Mouse (Mus musculus): ENCODE results near the gene Akap8l.

Akap8l gene

DNA sequence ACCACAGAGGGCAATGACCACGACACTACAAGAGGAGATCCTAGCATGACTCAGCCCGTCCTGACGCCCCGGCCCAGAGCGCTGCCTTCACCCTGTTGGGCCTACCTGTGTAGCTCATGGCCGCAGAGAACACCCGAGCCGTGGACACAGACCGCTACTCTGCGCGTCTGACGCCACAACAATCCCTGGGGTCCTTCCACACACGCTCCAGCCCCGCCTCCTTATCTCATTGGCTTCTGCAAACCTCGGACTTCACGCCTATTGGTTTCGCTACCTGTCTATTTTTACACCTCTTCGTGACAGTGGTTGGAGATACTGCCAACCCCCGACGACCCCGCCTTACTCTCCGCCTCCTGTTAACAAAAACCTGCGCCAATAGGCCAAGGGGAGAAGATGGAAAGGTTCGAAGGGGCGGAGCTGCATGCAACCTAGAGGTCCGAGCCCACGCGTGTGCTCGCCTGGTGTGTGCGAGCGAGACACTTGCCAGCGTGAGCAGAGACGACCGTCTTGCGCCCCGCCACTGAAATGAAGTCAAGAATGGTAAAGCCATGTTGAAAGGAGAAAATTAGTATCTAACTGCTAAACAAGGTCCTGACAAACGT, at the start of gene Akap8l:
TSS of gene Akap8l (minus strand) at position 226 of the 602 bp plus-strand sequence.
- DNase-seq (ENCODE audit: low read depth, low spot score), result peak; percentile 96

DNA sequence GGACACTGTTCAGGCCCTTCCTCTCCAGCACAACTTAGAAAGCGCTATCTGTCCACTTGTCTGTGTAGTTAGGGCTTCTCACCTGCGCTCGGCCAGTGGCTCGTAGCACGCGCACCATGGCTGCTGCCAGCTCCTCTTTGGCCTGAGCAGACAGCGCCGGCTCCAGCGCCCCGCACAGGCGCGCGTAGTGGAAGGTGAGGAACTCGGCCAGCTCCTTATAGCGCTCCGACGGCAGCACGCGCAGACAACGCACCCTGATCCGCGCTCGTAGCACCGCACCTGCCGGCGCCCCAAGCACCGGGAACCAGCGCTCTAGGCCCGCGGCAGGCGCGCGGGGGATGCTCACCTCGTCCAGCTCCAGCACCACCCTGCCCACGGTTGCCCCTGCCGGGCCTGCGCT, 45.9 kb upstream of the Akap8l start:
- no peak for DNase-seq (ENCODE audit: low read depth, low spot score)

DNA sequence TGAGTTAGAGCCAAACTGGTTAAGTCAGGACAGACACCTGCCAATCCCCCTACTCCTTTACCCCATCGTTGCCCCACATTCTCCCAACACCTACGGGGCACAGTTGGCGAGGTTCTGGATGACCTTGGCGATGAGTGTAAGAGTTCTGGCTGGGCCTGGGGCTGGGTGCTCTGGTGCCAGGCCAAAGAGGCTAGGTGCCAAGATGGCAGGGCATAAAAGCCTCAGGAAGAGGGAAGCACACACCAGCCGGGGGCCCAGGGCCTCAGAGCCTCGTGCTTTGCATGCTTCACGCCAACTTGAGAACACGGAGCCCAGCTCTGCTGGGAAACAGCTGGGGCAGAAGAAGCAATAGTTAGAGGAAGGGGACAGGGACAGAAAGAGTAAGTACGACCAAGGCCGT, 43.5 kb upstream of the Akap8l start:
- DNase-seq (ENCODE audit: low read depth, low spot score), result no peak

DNA sequence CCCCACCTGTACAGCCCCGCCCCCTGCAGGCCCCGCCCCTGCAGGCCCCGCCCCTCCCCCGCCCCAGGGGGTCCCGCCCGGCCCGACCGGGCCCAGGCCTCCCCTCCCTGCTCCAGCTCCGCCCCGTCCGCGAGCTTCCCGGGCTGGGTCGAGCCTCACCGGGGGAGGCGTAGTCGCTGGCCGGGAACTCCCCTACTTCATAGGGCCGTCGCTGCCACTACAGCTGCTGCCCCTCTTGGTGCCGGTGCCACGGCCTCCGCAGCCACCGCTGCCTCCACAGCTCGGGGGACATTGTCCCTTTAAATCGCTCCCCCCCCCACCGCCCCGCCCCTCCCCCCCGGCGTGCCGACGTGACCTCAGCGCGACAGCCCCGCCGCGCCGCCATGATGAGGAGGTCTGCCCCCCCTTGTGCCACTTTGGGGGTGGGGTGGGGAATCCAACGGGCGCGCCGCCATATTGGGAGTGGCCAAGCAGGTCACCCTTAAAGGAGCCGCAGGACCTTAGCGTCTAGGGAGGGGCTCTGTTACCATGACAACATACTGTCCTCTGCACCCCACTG, 38.8 kb upstream of the Akap8l start, which contains the start of gene Wiz:
TSS of gene Wiz (minus strand) at position 339 of the 559 bp plus-strand sequence.
- DNase-seq (ENCODE audit: low read depth, low spot score), result peak; percentile 89

DNA sequence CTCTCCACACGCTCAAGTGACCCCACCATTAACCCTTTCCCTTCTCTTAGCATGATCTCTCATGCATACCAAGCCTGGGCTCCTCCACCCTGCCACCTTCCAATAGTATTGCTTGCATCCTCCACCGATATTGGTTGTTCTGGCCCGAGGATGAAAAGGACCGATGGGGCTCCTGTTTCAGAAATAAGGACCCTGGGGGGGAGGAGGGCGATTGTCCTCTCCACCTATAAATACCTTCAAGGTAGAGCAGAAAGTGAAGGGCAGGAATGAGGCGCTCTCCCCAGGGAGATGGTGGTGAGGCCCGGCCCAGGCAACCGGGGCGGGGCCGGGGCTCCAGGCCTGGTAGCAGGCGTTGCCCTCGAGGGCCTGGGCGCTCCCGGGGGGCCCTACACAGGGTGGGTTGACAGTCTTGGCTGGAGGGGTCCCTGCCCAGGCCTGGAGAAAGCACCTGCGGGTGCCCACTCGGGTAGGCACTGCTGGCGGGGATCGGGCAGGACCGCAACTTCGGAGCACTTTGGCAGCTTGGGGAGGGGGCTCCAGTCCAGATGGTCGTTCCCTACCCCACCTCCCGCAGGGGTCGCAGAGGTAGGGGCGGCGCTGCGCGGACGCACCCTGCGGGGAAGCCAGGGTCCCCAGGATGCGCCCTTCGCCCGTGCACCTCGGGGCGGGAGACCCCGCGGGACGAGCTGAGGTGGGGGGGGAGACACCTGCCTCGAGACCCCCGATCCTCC, 38.1 kb upstream of the Akap8l start:
- DNase-seq (ENCODE audit: low read depth, low spot score), result no peak

DNA sequence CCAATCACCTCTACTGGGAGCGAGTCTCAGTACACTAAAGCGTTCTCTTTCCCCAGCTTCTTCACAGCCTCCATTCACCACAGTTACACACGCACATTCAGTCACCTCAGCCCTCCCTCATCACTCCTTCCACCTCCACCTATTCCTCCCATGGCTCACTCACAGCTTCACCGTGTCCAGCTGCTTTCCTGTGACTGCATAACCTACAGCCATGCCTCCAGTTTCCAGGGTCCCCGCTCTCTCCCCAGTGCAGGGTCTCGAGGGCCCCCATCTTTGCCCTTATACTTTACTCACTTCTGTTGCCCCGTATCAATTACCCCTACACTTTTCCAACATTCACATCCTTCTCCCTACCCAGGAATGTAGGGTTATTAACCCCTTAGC, 37.6 kb upstream of the Akap8l start:
- DNase-seq (ENCODE audit: low read depth, low spot score), result no peak

DNA sequence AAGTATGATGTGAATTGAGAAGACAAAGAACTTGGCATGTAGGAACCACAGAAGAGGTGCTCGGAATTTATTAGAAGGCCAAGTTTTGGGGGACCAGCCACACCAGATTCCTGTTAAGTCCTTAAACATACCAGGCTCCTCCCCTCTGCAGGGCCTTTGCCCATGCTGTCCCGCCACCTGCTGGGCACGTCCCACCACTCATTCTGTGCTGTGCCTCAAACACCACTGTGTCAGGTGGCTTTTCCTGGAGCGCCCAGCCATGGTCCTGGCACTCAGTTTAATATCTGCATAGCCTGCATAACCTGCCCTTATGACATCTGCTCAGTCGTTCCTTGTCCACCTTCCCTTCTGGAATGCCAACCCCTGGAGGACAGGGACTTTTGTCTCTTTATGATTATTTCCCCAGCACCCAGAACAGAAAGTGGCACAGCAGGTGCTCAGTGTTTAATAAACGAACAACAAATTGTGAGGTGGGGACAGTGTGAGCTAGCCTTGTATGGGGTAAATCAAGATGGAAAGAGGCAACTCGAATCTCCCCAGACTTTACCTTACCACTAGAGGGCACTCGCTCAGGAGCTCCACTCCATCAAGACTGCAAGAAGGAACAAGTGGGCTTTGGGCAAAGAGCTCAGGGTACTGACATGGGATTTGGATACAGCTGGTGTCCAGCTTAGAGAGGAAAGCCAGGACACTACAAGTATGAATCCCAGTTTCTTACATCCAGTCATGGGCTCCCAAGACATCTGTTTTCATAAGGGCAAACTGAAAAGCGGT, 36.4 kb upstream of the Akap8l start:
- DNase-seq (ENCODE audit: low read depth, low spot score), result no peak

DNA sequence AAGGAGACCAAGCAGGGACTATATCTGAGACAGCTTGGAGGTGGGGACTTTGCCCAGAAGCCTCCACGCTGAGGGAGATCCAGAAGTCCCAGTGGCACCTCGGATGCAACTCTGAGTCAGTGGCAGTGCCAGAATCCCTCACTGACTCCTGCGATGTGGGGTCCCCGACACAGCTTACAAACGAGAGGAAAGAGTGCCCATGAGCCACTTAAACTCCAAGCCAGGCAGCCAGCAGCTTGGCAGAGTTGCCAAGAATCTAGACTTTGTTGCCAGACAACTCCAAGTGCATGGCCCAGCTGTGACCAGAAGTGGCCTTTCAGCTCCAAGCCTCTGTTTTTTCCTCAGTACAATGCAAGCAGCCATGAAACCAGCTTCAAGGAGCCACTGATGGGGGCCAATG, 33.3 kb upstream of the Akap8l start:
- no peak for DNase-seq (ENCODE audit: low read depth, low spot score)

DNA sequence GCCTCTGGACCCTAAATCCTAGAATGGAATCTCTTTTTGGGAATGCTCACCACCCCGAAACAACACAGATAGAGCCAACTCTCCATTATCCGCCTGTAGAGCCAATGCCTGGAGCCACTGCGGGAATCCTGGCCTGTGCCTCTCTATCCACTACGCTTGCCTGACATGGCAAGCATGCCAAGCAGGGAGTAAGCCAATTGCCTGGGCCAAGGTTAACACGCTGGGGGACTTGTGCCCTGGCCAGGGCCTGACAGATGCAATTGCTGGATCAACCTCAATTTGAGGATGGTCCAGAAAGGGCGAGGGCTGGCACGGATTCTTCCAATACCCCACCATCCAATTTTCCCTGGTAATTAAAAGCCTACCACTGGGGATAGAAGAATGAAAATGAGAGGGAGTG, 32.2 kb upstream of the Akap8l start:
- no peak for DNase-seq (ENCODE audit: low read depth, low spot score)

DNA sequence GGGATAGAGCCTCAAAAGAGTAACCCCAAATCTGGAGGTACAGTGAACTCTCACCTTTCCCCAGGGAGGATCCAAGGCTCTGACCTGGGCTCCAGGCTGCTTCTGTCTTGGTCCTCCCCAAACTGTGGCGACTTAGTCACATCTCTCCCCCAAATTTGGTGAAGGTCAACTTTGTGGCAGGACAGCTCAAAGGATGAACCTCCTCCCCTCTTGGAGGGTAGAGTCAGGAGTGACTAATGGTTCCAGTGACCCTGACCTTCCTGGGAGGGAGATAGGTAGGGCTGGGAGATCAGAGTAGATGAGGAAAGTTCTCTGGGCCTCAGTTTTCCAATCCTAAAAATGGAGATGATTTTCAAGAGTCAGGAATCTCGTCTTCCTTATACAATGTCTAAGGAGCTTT, 28.4 kb upstream of the Akap8l start:
- no peak for DNase-seq (ENCODE audit: low read depth, low spot score)

DNA sequence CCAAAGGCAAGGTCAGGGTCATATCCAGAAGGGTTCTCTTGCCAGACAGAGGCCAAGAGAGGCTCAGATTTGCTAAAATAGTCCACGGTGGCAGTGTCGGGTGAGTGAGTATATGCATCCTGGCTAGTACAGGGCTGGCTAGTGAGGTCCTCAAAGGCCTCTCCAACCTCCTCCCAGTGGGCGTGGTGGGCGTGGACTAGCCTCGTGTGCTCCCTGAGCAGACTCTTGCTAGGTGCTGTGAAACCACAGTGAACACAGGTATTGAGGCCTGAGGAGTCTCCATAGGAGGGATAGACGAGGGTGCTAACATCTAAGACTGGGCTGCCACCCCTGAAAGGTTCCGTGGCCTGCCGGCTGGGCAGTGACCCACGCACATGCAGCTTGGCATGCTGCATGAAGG, 26.7 kb upstream of the Akap8l start:
- DNase-seq (ENCODE audit: low read depth, low spot score), result no peak

DNA sequence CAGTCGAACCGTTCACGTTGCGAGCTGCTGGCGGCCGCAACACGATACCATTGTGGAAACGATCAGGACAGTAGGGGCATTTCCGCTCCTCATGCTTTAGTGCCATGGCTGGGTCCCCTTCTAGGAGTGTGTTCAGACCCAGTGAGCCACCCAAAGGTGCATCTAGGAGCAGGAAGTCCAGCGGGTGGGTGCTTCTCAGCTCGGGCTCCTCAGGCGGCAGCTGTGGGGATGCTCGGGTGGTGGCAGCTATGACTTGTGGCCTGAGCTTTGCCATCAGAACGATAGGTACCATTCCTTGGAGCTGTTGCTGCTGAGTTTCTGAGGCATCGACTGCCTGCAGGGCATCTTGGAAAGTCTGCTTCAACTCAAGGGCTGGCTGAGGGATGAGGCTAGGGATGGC, 26.1 kb upstream of the Akap8l start:
- DNase-seq (ENCODE audit: low read depth, low spot score), result no peak

DNA sequence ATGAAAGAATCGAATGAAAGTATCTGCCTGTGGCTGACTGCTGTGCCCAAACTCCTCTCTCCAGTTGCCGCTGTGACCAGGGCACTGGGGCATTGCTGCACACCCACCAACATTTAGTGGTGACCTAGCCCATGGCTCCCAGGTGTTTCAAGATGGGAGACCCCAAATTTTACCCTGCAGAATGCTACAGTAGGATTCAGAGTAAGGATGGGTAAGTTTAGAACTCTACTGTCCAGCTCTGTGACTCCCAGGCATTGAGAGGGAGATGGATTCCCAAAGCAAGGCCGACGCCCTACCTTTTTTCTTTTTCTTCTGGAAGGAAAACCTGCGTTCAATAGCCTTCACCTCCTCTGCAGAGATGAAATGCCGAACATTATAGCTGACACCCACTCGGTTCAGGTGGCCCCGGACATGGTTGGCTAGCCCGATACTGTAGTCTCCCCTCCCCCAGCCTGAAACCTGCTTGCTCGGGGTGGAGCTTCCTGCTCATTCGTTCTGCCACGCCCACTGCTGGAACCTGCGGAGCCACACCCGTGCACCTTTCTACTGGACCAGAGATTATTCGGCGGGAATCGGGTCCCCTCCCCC, 18.7 kb upstream of the Akap8l start:
- DNase-seq (ENCODE audit: low read depth, low spot score), result no peak

DNA sequence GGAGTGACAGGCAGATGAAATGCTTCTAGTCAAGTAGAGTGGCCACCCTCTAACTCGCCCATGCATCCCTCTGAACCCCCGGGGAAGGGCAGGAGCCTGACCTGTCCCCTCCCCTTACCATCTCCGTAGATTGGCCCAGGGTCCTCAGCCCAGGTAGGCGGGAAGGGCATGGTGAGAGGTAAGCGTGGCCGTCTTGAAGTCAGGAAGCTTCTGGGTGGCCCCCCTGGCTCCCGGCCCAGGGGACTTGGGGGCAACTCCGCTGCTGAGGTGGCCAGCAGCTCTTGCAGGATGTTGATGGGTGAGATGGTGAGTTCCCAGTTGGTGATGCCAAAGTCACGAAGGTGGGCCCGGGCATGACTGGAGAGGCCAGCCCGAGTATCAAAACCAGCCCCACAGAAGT, 17.3 kb upstream of the Akap8l start:
- DNase-seq (ENCODE audit: low read depth, low spot score), result no peak

DNA sequence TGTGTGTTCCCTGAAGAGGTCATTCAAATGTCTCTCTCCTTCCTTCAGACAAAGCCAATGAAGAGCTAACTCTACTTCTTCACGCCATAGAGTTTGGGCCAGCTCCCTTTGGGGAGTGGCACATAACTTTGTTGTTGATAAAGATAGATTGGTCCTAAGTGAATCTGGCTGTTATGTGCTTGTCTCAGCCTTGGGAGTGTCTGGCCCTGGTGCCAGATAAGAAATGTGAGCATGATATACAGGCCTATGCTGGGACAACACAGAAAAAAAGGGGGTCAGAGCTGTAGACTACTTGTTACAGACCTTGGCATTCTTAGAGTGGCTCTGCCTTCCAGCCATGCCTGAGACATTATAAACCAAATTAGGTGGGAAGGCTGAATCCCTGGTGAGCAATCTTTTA, 14.9 kb upstream of the Akap8l start:
- DNase-seq (ENCODE audit: low read depth, low spot score), result no peak

DNA sequence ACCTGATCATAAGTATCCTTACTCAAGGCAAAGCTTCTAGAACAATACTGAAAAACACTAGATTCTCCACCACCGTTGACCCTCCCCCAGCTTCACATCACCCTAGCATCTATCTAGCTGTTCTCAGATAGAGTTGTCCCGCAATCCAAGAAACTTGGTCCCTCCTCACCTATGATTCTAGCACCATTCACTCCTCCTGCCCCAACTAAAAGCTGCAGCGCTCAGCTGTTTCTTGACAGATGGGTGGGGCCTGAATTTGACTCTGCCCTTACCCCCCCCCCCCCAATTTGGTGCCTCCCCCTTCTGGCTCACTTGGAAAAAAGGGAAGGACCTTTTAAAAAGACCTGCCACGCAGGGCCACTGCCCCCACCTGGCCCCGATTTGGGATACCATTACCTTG, 14.4 kb upstream of the Akap8l start:
- no peak for DNase-seq (ENCODE audit: low read depth, low spot score)

DNA sequence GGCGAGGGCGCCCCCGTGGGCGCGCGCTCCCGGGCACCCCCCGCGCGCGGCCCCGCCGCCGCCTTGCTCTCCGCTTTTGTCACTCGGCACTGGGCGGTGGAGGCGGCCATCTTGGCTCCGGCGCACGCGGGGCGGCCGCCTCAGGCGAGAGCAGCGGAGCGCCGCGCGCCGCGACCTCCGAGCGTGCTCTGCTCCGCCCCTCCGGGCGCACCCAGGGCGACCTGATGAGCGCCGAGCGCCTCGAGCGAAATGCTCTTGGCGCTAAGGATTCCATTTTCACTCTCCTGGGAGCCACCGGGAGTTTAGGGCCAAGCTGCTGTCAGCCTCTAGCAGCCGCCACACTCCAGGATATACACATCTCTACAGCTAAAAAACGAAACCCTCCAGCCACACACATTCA, 13.9 kb upstream of the Akap8l start:
- DNase-seq (ENCODE audit: low read depth, low spot score), result peak; percentile 81

DNA sequence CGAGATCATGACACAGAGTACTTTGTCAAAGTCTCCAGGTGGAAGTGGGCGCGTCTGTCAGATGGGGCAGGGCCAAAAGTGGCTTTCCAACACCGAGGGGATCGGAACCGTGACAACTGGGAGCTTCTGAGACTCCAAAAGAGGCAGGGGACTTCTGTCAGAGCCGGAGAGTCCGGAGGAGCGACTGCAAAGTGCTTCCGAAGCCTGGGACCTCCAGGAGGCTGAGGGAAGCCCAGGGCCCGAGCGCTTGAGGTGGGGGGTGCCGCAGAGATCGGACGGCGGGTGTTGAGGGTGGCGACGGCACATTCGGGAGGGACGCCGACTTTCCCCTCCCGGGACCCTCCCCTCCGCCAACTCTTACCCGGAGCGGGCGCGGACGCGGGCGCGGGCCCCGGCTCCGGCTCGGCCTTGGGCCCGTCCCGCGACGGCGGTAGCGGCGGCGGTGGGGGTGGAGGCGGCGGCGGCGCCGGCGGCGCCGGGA, 13.5 kb upstream of the Akap8l start:
- no peak for DNase-seq (ENCODE audit: low read depth, low spot score)

DNA sequence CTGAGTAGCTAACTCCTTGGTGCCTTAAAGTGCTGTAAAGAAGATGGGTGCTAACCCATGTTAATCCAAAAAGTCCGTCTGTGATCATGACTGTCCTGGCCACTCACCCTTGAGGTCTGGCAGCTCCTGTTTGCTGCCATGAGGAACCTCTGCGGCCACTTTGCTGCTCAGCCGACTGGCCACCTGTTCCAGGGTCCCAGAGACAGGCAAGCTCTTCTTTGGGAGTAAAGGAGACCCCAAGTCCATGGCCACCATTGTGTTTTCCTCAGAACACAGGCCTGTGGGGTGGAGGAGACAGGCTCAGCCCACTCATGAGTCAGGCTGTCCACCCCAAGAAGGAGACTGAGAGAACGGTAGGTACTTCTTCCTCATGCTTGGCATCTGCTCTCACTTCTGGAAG, 12.3 kb upstream of the Akap8l start:
- DNase-seq (ENCODE audit: low read depth, low spot score), result no peak

DNA sequence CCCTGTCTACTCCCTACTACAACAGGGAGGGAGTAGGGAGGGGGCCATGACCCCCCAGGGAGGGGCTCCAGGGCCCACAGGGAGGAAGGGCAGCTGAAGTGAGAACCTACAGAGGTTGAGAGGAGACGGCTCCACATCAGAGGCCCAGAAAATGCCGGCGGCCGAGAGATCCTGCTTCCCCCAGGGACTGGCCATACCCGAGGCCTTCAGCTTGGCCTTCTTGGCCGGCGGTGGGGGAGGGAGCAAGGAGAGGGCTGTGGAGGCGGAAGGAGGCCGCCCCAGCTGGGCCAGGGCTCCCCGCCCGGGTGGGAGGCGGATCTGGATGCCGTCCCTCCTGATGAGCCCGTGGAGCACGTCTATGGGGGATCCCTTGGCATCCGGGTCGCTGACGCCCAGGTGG, 9.5 kb upstream of the Akap8l start:
- no peak for DNase-seq (ENCODE audit: low read depth, low spot score)

DNA sequence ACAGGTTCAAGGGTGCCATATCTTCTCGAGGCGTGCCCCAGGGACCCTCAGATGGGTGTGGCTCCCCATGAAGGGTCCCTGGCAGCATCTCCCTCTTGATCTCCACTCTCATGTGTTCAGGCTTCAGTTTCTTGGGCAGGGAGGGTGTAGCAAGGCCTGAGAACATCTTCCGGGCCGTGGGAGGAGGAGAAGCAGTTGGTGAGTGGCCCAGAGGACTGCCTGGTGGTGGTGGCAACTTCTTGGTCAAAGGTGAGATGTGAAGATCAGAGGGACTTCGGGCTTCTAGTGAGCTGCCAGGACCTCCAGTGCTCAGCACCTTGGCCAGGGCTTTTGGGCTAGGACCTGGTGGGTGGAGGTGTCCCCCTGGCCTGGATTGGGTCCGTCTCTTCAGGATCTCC, 8.5 kb upstream of the Akap8l start:
- no peak for DNase-seq (ENCODE audit: low read depth, low spot score)

Measured in retina, postnatal 7 days (tissue).